Mouse (Mus musculus): ENCODE measurements around the gene Aldh16a1. TPM values are rescaled to one million over a fixed set of nuclear protein-coding genes. Genes with fewer than 3 reads are reported as not detected.

Gene Aldh16a1
- total and polyA plus RNA-seq, 2 experiments from 2014 or later, result 19.0 to 30.9 TPM

GRCm38 (mm10) chr7:45151303-45151702 is 3.1 kb downstream of the Aldh16a1 start:
- 51% methylated on average over 11 of the region's 11 CpGs for WGBS

GRCm38 (mm10) chr7:45150321-45150720 is 4.1 kb downstream of the Aldh16a1 start:
- H3K27me3 ChIP-seq (ENCODE audit: insufficient read depth, low read length), result no peaks in the 10 kb centered on the region
- peaks cover 6% of the 10 kb centered on the region; the same call in 1 of the 2 replicates for H3K4me1 ChIP-seq (ENCODE audit: insufficient read depth, low read length)
- WGBS, result 74% methylated on average over 4 of the region's 4 CpGs
- DNase-seq (ENCODE audit: low spot score) (no peak), ATAC-seq (no peak)
- no peak overlapping the region for H3K4me3 ChIP-seq (ENCODE audit: low read length)
- no peak overlapping the region for H3K4me2 ChIP-seq (ENCODE audit: low read depth, low read length)
- TF ChIP-seq CTCF (IDR thresholded peaks at IDR 0.05; ENCODE audit: low read depth), result no peak
- H3K27ac ChIP-seq, result no peak overlapping the region
- H3K36me3 ChIP-seq (ENCODE audit: insufficient read depth, low read length), result no peaks in the 10 kb centered on the region; the same call in 1 of the 2 replicates
- H3K9ac ChIP-seq (replicated peaks; ENCODE audit: low read length), result no peak overlapping the region
- H3K9me3 ChIP-seq (ENCODE audit: low read length), result no peaks in the 10 kb centered on the region

More at GRCm38 (mm10) chr7:45151303-45151702, 3.1 kb downstream of the Aldh16a1 start:
- H3K9ac ChIP-seq (replicated peaks; ENCODE audit: low read length), result no peak overlapping the region
- H3K4me1 ChIP-seq (ENCODE audit: insufficient read depth, low read length), result peaks cover 7% of the 10 kb centered on the region; the same call in 1 of the 2 replicates
- 0 out of 2 replicates have a peak overlapping the region, but pooled peaks have one; percentile 12 for H3K27ac ChIP-seq
- no peak for TF ChIP-seq CTCF (IDR thresholded peaks at IDR 0.05; ENCODE audit: low read depth)
- H3K4me2 ChIP-seq (ENCODE audit: low read depth, low read length), result no peak overlapping the region
- H3K36me3 ChIP-seq (ENCODE audit: insufficient read depth, low read length), result no peaks in the 10 kb centered on the region
- H3K27me3 ChIP-seq (ENCODE audit: insufficient read depth, low read length), result no peaks in the 10 kb centered on the region
- no peaks in the 10 kb centered on the region for H3K9me3 ChIP-seq (ENCODE audit: low read length)
- no peak overlapping the region for H3K4me3 ChIP-seq (ENCODE audit: low read length)
- DNase-seq (ENCODE audit: low spot score) (no peak), ATAC-seq (no peak)

- no peak overlapping the region for H3K9ac ChIP-seq (replicated peaks; ENCODE audit: low read length)
- H3K27ac ChIP-seq, result no peak overlapping the region
- H3K4me3 ChIP-seq (ENCODE audit: low read length), result no peak overlapping the region
- no peaks in the 10 kb centered on the region for H3K27me3 ChIP-seq (ENCODE audit: insufficient read depth, low read length)
- DNase-seq (ENCODE audit: low spot score) (no peak), ATAC-seq (no peak)
- 29% methylated on average over 6 of the region's 6 CpGs for WGBS
- H3K9me3 ChIP-seq (ENCODE audit: low read length), result no peaks in the 10 kb centered on the region
- H3K4me1 ChIP-seq (ENCODE audit: insufficient read depth, low read length), result peaks cover 4% of the 10 kb centered on the region; the same call in 1 of the 2 replicates
- no peak overlapping the region for H3K4me2 ChIP-seq (ENCODE audit: low read depth, low read length)
- TF ChIP-seq CTCF (IDR thresholded peaks at IDR 0.05; ENCODE audit: low read depth), result no peak
- H3K36me3 ChIP-seq (ENCODE audit: insufficient read depth, low read length), result no peaks in the 10 kb centered on the region; the same call in 1 of the 2 replicates
These were observed 4.8 kb downstream of the Aldh16a1 start for GRCm38 (mm10) chr7:45149545-45149944.

- no peaks in the 10 kb centered on the region for H3K9me3 ChIP-seq (ENCODE audit: low read length)
- TF ChIP-seq CTCF (IDR thresholded peaks at IDR 0.05; ENCODE audit: low read depth), result no peak
- H3K36me3 ChIP-seq (ENCODE audit: insufficient read depth, low read length), result no peaks in the 10 kb centered on the region; the same call in 1 of the 2 replicates
- no peak overlapping the region for H3K9ac ChIP-seq (replicated peaks; ENCODE audit: low read length)
- H3K4me1 ChIP-seq (ENCODE audit: insufficient read depth, low read length), result peaks cover 3% of the 10 kb centered on the region; the same call in 1 of the 2 replicates
- no peak overlapping the region for H3K4me3 ChIP-seq (ENCODE audit: low read length)
- H3K27me3 ChIP-seq (ENCODE audit: insufficient read depth, low read length), result no peaks in the 10 kb centered on the region
- no peak overlapping the region for H3K4me2 ChIP-seq (ENCODE audit: low read depth, low read length)
- 62% methylated on average over 4 of the region's 4 CpGs for WGBS
- ATAC-seq, result no peak
- H3K27ac ChIP-seq, result no peak overlapping the region
- no peak for DNase-seq (ENCODE audit: low spot score)
These were observed 5.8 kb downstream of the Aldh16a1 start for GRCm38 (mm10) chr7:45148534-45149098.

GRCm38 (mm10) chr7:45147899-45148298 is 6.5 kb downstream of the Aldh16a1 start:
- TF ChIP-seq CTCF (IDR thresholded peaks at IDR 0.05; ENCODE audit: low read depth), result no peak
- ATAC-seq, result no peak
- no peak for DNase-seq (ENCODE audit: low spot score)
- no peak overlapping the region for H3K9ac ChIP-seq (replicated peaks; ENCODE audit: low read length)
- no peaks in the 10 kb centered on the region for H3K27me3 ChIP-seq (ENCODE audit: insufficient read depth, low read length)
- no peaks in the 10 kb centered on the region; the same call in 1 of the 2 replicates for H3K36me3 ChIP-seq (ENCODE audit: insufficient read depth, low read length)
- 87% methylated on average over 11 of the region's 11 CpGs for WGBS
- H3K4me2 ChIP-seq (ENCODE audit: low read depth, low read length), result no peak overlapping the region
- H3K4me1 ChIP-seq (ENCODE audit: insufficient read depth, low read length), result no peaks in the 10 kb centered on the region
- no peak overlapping the region for H3K27ac ChIP-seq
- no peak overlapping the region for H3K4me3 ChIP-seq (ENCODE audit: low read length)
- H3K9me3 ChIP-seq (ENCODE audit: low read length), result no peaks in the 10 kb centered on the region

GRCm38 (mm10) chr7:45147267-45147666 is 7.1 kb downstream of the Aldh16a1 start:
- 91% methylated on average over 11 of the region's 11 CpGs for WGBS
- Histone ChIP-seq H3K4me3 (ENCODE audit: low read length) (no peak overlapping the region), H3K27ac (no peak overlapping the region), H3K9me3 (ENCODE audit: low read length) (no peaks in the 10 kb centered on the region), H3K27me3 (ENCODE audit: insufficient read depth, low read length) (no peaks in the 10 kb centered on the region), H3K36me3 (ENCODE audit: insufficient read depth, low read length) (no peaks in the 10 kb centered on the region; the same call in 1 of the 2 replicates), H3K9ac (replicated peaks; ENCODE audit: low read length) (no peak overlapping the region), H3K4me2 (ENCODE audit: low read depth, low read length) (no peak overlapping the region), H3K4me1 (ENCODE audit: insufficient read depth, low read length) (no peaks in the 10 kb centered on the region)
- TF ChIP-seq CTCF (IDR thresholded peaks at IDR 0.05; ENCODE audit: low read depth), result no peak
- DNase-seq (ENCODE audit: low spot score), result no peak
- no peak for ATAC-seq

GRCm38 (mm10) chr7:45145460-45145859 is 8.9 kb downstream of the Aldh16a1 start:
- Histone ChIP-seq H3K4me2 (ENCODE audit: low read depth, low read length) (no peak overlapping the region), H3K9me3 (ENCODE audit: low read length) (no peaks in the 10 kb centered on the region), H3K27ac (no peak overlapping the region), H3K4me3 (ENCODE audit: low read length) (no peak overlapping the region), H3K4me1 (ENCODE audit: insufficient read depth, low read length) (no peaks in the 10 kb centered on the region), H3K9ac (replicated peaks; ENCODE audit: low read length) (no peak overlapping the region), H3K27me3 (ENCODE audit: insufficient read depth, low read length) (no peaks in the 10 kb centered on the region), H3K36me3 (ENCODE audit: insufficient read depth, low read length) (no peaks in the 10 kb centered on the region; the same call in 1 of the 2 replicates)
- 93% methylated on average over 8 of the region's 8 CpGs for WGBS
- DNase-seq (ENCODE audit: low spot score) (no peak), ATAC-seq (no peak)
- TF ChIP-seq CTCF (IDR thresholded peaks at IDR 0.05; ENCODE audit: low read depth), result no peak

Data from hindbrain, postnatal 0 days (tissue).